Mouse (Mus musculus) testis, adult 2 months (tissue): ENCODE data around the gene Slc30a5.

Experiments
- CTCF ChIP-seq: fragments of 200-500 bp; IDR thresholded peaks from 2 replicates; pipeline ENCODE4 v1.5.1; 2012; ENCODE audit warnings: low read depth, mild to moderate bottlenecking, inconsistent platforms, low read length, moderate library complexity; ENCODE audit not compliant: control insufficient read depth, insufficient read depth, insufficient replicate concordance
- POLR2A ChIP-seq: fragments of 200-500 bp; IDR thresholded peaks from 2 replicates; pipeline ENCODE4 v1.6.1; 2012; ENCODE audit warnings: low read depth, mild to moderate bottlenecking, inconsistent platforms, low read length, moderate library complexity; ENCODE audit not compliant: control insufficient read depth

- TF ChIP-seq CTCF (no peak), POLR2A (no peak)
Observed at GRCm38 (mm10) chr13:100849137-100849536, 15.9 kb upstream of the Slc30a5 start.
